Mouse (Mus musculus): ENCODE data around the gene Ilkap. TPM values are rescaled to one million over a fixed set of nuclear protein-coding genes. Genes with fewer than 3 reads are reported as not detected.

The Ilkap gene
- polyA plus RNA-seq, 1 experiment from 2014 or later: 147 TPM

DNA sequence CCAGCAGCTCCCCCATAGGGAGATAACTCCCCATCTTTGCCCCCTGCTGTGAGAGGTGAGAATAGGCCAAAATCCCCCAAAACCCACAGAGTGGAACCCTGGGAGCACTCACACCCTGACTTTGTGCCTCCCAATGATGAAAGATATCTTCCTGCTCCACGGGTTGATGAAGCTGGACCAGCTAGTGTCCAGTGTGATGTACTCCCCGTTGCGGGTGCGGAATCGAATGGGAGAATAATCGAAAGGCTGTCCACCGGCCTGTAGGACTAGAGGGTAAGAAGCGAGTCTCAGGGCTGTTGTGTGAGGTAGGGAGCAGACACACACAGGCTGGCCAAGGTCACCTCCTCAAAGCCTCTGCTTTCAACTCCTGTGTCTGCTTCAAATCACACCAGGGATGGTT lies 36.3 kb upstream of the Ilkap start:
- WGBS: 94% methylated on average over 8 of the region's 8 CpGs
- Histone ChIP-seq H3K36me3 (peaks cover 28% of the 10 kb centered on the region), H3K9ac (no peak overlapping the region)

DNA sequence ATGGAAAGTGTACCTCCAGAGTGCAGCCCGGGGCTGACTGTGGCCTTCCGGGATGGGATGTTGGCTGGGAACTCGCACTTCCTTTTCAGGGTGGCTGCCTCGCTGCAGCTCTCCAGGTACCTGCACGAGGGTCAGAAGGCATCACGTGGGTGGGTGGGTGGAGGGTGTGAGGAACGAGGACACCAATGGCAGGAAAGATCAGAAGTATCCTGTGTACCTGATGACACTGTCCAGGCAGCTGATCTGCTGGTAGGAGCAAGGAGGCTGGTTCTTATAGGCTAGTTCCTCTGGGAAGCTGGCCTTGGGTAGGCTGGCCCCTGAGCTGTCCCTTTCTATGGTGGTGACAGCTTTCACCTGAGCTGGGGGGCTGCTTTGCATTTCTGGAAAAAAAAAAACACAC lies 32.1 kb upstream of the Ilkap start:
- WGBS: 91% methylated on average over 7 of the region's 7 CpGs
- no peak overlapping the region for H3K4me3 ChIP-seq
- H3K27me3 ChIP-seq: no peaks in the 10 kb centered on the region
- H3K9ac ChIP-seq: no peak overlapping the region
- peaks cover 5% of the 10 kb centered on the region for H3K4me1 ChIP-seq (replicated peaks)
- H3K27ac ChIP-seq (replicated peaks): no peak overlapping the region
- H3K36me3 ChIP-seq: peaks cover 20% of the 10 kb centered on the region
- no peak for ATAC-seq (ENCODE audit: low FRiP score, low read depth)
- no peak overlapping the region for H3K4me2 ChIP-seq
- H3K9me3 ChIP-seq: no peaks in the 10 kb centered on the region

More for the DNA sequence above, 36.3 kb upstream of the Ilkap start:
- Histone ChIP-seq H3K9me3 (no peaks in the 10 kb centered on the region), H3K4me2 (no peak overlapping the region), H3K4me3 (no peak overlapping the region), H3K27me3 (no peaks in the 10 kb centered on the region), H3K4me1 (replicated peaks) (peaks cover 17% of the 10 kb centered on the region), H3K27ac (replicated peaks) (no peak overlapping the region)
- ATAC-seq (ENCODE audit: low FRiP score, low read depth): no peak

DNA sequence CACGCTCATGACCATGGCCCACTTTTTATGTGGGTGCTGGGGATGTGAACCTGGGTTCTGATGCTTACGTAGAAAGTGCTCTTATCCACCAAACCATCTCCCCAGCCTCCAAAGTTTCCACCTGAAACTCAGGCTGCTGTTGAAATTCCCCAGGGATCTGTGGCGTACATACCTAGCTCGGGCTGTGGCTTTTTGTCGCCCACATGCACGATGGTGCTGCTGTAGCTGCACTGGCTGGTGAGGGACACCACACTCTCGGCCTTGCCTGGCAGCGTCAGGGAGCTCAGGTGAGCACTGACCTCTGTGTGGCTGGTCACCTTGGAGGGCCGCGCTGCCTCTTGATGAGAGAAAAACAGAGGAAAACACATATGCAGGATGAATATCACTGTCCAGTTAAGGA lies 30.6 kb upstream of the Ilkap start:
- H3K9ac ChIP-seq: no peak overlapping the region
- H3K27me3 ChIP-seq: no peaks in the 10 kb centered on the region
- ATAC-seq (ENCODE audit: low FRiP score, low read depth): no peak
- H3K4me1 ChIP-seq (replicated peaks): no peaks in the 10 kb centered on the region
- no peaks in the 10 kb centered on the region for H3K9me3 ChIP-seq
- H3K27ac ChIP-seq (replicated peaks): no peak overlapping the region
- WGBS: 96% methylated on average over 10 of the region's 10 CpGs
- H3K4me2 ChIP-seq: no peak overlapping the region
- H3K36me3 ChIP-seq: peaks cover 16% of the 10 kb centered on the region; the same call in 1 of the 2 replicates
- H3K4me3 ChIP-seq: no peak overlapping the region

DNA sequence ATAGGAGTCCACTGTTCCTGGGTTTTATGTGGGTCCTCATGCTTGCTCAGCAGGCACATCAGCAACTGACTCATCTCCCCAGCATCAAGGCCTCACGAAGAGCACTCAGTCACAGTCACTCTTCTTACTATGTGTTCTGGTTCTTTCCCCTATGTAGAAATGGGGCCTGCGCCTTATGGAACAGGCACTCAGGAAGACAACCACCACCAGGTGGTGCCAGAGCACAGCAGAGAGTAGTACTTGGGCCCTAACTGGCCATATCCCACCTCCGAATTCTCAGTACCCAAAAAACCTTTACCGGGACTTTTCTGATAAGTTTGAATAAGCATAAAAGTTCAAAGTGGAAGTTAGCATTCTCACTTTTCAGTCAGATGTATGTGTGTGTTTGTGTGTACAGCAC lies 30.0 kb upstream of the Ilkap start:
- Histone ChIP-seq H3K4me1 (replicated peaks) (no peaks in the 10 kb centered on the region), H3K4me3 (no peak overlapping the region), H3K36me3 (peaks cover 16% of the 10 kb centered on the region; the same call in 1 of the 2 replicates), H3K9me3 (no peaks in the 10 kb centered on the region), H3K9ac (no peak overlapping the region), H3K27me3 (no peaks in the 10 kb centered on the region), H3K27ac (replicated peaks) (no peak overlapping the region), H3K4me2 (no peak overlapping the region)
- 44% methylated on average over 4 of the region's 4 CpGs for WGBS
- peak; percentile 65; the same call in 1 of the 2 replicates for ATAC-seq (ENCODE audit: low FRiP score, low read depth)

DNA sequence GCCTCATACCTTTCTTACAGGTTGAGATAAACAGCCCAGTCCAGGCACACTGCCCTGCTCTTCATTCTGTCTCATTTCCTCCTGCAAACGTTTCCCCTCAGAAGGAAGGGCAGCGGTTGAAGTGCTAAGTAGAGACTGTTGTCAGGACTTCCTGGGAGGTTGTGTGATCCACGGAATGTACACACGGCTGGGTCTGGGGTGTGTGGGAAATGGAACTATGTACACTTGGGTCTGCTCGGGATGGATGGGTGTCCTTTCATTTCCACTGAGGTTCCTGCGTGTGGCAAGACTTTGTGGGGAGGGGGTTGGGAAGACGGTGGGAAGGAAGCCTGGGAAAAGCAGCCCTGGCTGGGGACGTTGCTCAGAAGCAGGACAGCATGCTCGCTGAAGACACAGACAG lies 27.8 kb upstream of the Ilkap start:
- no peak overlapping the region for H3K9ac ChIP-seq
- no peak overlapping the region for H3K27ac ChIP-seq (replicated peaks)
- H3K36me3 ChIP-seq: peaks cover 9% of the 10 kb centered on the region; the same call in 1 of the 2 replicates
- H3K4me2 ChIP-seq: no peak overlapping the region
- H3K9me3 ChIP-seq: no peaks in the 10 kb centered on the region
- ATAC-seq (ENCODE audit: low FRiP score, low read depth): no peak
- H3K4me1 ChIP-seq (replicated peaks): no peaks in the 10 kb centered on the region
- no peaks in the 10 kb centered on the region for H3K27me3 ChIP-seq
- WGBS: 89% methylated on average over 9 of the region's 9 CpGs
- no peak overlapping the region for H3K4me3 ChIP-seq

DNA sequence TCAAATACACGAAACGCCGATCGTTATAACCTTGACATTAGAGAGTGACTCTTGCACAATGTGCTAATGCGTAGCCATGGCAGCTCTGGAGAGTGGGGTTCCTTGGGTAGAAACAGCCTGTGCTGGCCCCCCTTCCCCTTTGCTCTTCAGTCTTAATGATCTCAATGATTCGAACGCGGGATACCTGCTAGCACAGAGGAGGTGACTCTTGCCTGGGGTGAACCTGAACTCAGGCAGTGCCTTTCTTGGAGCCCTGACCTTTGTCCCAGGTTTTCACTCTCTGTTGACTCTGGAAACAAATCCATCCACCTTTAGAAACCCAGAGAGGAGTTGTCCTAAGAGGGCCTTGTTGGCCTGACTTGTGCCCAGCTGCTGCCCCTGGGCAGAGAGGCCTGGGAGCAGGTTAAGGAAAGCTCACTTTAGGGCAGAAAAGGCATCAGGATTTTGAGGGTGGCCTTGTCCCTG lies 22.0 kb upstream of the Ilkap start:
- H3K36me3 ChIP-seq: 0 out of 2 replicates have a peak, but pooled peaks cover 13% of the 10 kb centered on the region
- no peak for ATAC-seq (ENCODE audit: low FRiP score, low read depth)
- WGBS: 88% methylated on average over 8 of the region's 8 CpGs

DNA sequence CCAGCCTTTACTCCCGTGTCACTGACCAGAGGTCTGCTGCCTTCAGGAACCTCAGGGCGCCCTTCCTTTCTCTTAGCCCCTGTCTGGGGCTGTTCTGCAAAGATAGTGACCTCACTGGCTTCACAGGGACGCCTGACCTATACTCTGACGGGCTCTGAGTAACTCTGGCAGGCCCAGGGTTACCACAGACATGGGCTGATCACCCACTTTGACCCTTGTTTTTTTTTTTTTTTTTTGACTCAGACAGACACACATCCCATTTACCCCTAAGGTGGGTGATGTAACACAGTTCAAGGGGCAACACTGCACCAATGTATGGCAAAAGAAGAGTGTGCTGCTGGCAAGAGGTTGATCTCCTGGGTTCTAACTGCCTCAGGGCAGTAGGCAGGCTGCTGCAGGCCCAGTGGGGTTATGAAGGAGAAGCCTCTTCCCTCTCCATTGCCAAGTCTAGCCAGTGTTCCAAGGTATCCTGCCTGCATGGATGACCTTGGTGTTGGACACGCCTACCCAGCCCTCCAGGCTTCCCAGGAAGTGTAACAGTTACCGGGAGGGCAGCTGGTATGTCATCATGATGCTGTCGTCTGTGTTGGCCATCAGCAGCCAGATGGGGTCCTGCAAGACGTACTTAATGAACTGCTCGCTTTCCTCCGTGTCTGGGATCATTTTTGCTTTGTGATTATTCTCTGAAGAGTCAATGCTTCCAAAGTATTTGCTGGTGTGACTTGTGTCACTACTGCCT lies 21.4 kb upstream of the Ilkap start:
- H3K9ac ChIP-seq: no peak overlapping the region
- no peak overlapping the region for H3K4me3 ChIP-seq
- H3K27ac ChIP-seq (replicated peaks): no peak overlapping the region
- 59% methylated on average over 10 of the region's 10 CpGs for WGBS
- H3K27me3 ChIP-seq: no peaks in the 10 kb centered on the region
- 0 out of 2 replicates have a peak, but pooled peaks cover 13% of the 10 kb centered on the region for H3K36me3 ChIP-seq
- H3K4me1 ChIP-seq (replicated peaks): peaks cover 5% of the 10 kb centered on the region
- no peaks in the 10 kb centered on the region for H3K9me3 ChIP-seq
- ATAC-seq (ENCODE audit: low FRiP score, low read depth): no peak
- H3K4me2 ChIP-seq: no peak overlapping the region

More for the DNA sequence above, 22.0 kb upstream of the Ilkap start:
- H3K4me3 ChIP-seq: no peak overlapping the region
- H3K9me3 ChIP-seq: no peaks in the 10 kb centered on the region
- H3K4me1 ChIP-seq (replicated peaks): no peaks in the 10 kb centered on the region
- H3K27ac ChIP-seq (replicated peaks): no peak overlapping the region
- H3K9ac ChIP-seq: no peak overlapping the region
- no peak overlapping the region for H3K4me2 ChIP-seq
- H3K27me3 ChIP-seq: no peaks in the 10 kb centered on the region

DNA sequence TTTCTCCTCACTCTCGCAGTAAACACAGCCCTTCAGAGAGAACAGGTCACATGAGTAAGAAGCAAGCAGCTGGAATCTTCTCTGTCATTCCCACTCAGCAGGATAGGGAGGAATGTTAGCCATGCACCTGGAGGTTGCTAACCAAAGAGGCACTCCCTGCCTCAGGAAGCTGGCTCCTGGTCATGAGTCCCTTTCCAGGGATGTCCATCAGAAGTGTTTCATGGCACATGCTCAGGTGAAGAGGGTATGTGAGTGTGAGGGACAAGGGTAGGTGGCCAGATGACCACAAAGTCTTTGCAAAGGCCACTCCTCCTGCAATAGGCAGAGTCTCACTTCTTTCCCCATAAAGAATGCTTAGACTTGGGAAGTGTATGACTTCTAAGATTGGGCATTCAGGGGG lies 19.4 kb upstream of the Ilkap start:
- ATAC-seq (ENCODE audit: low FRiP score, low read depth): no peak
- no peaks in the 10 kb centered on the region for H3K27me3 ChIP-seq
- no peak overlapping the region for H3K9ac ChIP-seq
- H3K27ac ChIP-seq (replicated peaks): no peak overlapping the region
- peaks cover 22% of the 10 kb centered on the region for H3K4me1 ChIP-seq (replicated peaks)
- no peaks in the 10 kb centered on the region for H3K9me3 ChIP-seq
- WGBS: 79% methylated on average over 1 of the region's 1 CpGs
- 0 out of 2 replicates have a peak, but pooled peaks cover 13% of the 10 kb centered on the region for H3K36me3 ChIP-seq
- H3K4me3 ChIP-seq: no peak overlapping the region
- H3K4me2 ChIP-seq: no peak overlapping the region

DNA sequence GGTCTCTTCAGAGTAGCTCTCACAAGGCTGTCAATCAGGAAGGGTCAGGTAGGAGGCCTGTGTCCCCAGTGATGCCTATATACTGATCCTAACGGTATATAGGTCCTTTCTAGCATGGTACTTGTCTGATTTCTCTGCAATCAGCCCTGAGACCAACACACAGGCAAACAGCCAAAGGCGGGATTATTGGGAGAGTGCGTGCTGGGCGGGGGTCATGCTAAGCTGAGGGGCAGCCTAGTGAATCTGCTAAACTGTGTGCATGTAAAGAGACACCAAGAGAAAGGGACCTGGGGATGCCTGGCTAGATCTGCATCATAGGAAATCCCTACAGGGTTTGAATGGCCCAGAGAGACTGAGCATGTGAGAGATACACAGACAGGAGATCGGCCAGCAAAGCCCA lies 16.7 kb upstream of the Ilkap start:
- 52% methylated on average over 5 of the region's 5 CpGs for WGBS
- Histone ChIP-seq H3K36me3 (0 out of 2 replicates have a peak, but pooled peaks cover 13% of the 10 kb centered on the region), H3K9me3 (no peaks in the 10 kb centered on the region), H3K9ac (no peak overlapping the region), H3K27me3 (no peaks in the 10 kb centered on the region), H3K27ac (replicated peaks) (peak overlapping the region; percentile 91), H3K4me2 (no peak overlapping the region), H3K4me3 (no peak overlapping the region), H3K4me1 (replicated peaks) (peaks cover 35% of the 10 kb centered on the region)
- ATAC-seq (ENCODE audit: low FRiP score, low read depth): no peak

DNA sequence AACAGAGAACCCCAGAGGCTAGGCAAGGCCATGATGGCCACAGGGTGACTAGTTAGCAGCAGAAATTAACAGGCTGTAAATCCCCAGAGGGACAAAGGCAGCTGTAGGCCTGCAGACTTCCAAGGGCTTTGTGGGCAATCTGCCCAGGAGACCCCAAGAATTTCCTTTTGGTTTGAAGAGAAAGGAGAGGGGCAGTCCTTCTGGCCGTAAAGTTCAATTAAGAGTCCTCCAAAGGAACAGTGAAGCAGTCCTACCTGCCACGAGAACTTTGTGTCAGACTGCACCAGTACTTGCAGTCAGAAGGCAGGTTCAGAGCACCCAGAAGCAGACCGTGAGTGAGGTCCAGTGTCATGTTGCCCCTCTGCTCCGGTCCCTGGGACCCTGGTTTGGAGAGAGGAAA lies 16.3 kb upstream of the Ilkap start:
- Histone ChIP-seq H3K9me3 (no peaks in the 10 kb centered on the region), H3K4me3 (no peak overlapping the region), H3K4me1 (replicated peaks) (peaks cover 35% of the 10 kb centered on the region), H3K27me3 (no peaks in the 10 kb centered on the region), H3K36me3 (0 out of 2 replicates have a peak, but pooled peaks cover 9% of the 10 kb centered on the region), H3K4me2 (peak overlapping the region; percentile 94), H3K27ac (replicated peaks) (peak overlapping the region; percentile 91), H3K9ac (no peak overlapping the region)
- no peak for ATAC-seq (ENCODE audit: low FRiP score, low read depth)
- WGBS: 33% methylated on average over 4 of the region's 4 CpGs

DNA sequence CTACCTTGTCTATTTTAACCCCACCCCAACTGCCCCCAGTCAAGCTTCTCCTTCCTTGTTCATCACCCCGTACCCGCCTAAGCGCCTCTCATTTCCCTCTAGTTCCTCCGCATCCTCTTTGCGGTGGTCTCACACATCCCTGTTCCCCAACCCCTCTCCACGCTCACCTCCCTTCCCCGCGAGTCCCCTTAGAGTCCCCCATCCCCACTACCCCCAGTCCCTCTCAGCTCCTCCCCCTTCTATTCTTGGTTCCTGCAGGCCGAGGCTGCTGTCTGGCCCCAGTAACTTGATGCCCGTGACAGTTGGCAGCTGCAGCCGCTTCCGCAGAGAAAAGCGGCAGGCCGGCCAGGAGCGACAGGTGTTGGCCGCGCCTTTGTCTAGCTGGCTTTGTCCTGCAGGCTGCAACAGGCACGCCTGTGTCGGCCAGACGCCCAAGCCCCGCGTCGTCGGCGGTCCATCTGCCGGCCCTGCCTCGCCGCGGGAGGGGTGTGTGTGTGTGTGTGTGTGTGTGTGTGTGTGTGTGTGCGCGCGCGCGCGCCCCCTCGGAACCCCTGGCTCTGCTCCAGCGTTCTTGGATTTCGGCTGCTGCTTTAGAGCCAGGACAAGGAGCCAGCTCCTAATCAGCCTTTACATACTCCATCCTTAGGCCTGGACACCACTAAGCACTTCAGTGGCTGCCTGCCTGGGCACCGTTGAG lies 15.4 kb upstream of the Ilkap start, which contains the start of gene Hes6:
Gene Hes6 (minus strand): TSS at position 141 of the 697 bp plus-strand sequence.
- Histone ChIP-seq H3K9ac (peak within 1 kb of the TSS; percentile 73), H3K4me3 (peak within 1 kb of the TSS; percentile 77), H3K4me1 (replicated peaks) (peaks cover 35% of the 10 kb centered on the region), H3K4me2 (peak within 1 kb of the TSS; percentile 94), H3K9me3 (no peaks in the 10 kb centered on the region), H3K36me3 (0 out of 2 replicates have a peak, but pooled peaks cover 6% of the 10 kb centered on the region), H3K27me3 (no peaks in the 10 kb centered on the region), H3K27ac (replicated peaks) (peak within 1 kb of the TSS; percentile 91)
- peak; percentile 66 for ATAC-seq (ENCODE audit: low FRiP score, low read depth)
- under 1% methylated on average over 39 of the region's 39 CpGs for WGBS

DNA sequence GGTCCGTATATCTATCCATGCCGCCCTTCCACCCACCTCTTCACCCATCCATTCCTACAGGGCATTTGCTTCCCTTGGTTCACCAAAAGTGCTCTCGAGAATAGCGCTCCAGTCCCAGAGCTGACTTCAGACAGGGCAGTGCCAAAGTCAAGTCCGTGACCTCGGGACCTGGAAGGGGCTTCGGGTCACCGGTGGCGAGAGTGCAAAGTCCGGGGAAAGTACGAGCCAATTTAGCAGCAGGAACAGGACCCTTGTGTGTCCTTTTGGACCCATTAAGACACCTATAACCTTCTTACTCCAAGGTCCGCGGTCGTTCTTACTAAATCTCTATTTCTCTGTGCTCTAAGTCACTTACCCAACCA lies 14.9 kb upstream of the Ilkap start:
- Histone ChIP-seq H3K27me3 (no peaks in the 10 kb centered on the region), H3K9me3 (no peaks in the 10 kb centered on the region), H3K4me3 (peak overlapping the region; percentile 77), H3K4me2 (peak overlapping the region; percentile 94), H3K36me3 (0 out of 2 replicates have a peak, but pooled peaks cover 6% of the 10 kb centered on the region), H3K4me1 (replicated peaks) (peaks cover 35% of the 10 kb centered on the region), H3K27ac (replicated peaks) (peak overlapping the region; percentile 91), H3K9ac (peak overlapping the region; percentile 45)
- under 1% methylated on average over 14 of the region's 14 CpGs for WGBS
- ATAC-seq (ENCODE audit: low FRiP score, low read depth): no peak

Measured in hindbrain, embryonic 15.5 days (tissue).